Mouse (Mus musculus) thymus, adult 2 months (tissue): ENCODE measurements around the gene Ltbp3.

Experiments used
- CTCF ChIP-seq: fragments of 200-500 bp; IDR thresholded peaks from 2 replicates; pipeline ENCODE4 v1.5.1; 2012; ENCODE audit warnings: mild to moderate bottlenecking, control low read depth, low read length, moderate library complexity, borderline replicate concordance; ENCODE audit not compliant: control insufficient read depth, poor library complexity, insufficient read depth; ENCODE audit errors: extremely low read depth
- POLR2A ChIP-seq: fragments of 200-500 bp; IDR thresholded peaks from 2 replicates; pipeline ENCODE4 v1.6.1; 2012; ENCODE audit warnings: mild to moderate bottlenecking, low read length, control low read depth, moderate library complexity; ENCODE audit not compliant: control insufficient read depth, poor library complexity, insufficient read depth; ENCODE audit errors: extremely low read depth

DNA sequence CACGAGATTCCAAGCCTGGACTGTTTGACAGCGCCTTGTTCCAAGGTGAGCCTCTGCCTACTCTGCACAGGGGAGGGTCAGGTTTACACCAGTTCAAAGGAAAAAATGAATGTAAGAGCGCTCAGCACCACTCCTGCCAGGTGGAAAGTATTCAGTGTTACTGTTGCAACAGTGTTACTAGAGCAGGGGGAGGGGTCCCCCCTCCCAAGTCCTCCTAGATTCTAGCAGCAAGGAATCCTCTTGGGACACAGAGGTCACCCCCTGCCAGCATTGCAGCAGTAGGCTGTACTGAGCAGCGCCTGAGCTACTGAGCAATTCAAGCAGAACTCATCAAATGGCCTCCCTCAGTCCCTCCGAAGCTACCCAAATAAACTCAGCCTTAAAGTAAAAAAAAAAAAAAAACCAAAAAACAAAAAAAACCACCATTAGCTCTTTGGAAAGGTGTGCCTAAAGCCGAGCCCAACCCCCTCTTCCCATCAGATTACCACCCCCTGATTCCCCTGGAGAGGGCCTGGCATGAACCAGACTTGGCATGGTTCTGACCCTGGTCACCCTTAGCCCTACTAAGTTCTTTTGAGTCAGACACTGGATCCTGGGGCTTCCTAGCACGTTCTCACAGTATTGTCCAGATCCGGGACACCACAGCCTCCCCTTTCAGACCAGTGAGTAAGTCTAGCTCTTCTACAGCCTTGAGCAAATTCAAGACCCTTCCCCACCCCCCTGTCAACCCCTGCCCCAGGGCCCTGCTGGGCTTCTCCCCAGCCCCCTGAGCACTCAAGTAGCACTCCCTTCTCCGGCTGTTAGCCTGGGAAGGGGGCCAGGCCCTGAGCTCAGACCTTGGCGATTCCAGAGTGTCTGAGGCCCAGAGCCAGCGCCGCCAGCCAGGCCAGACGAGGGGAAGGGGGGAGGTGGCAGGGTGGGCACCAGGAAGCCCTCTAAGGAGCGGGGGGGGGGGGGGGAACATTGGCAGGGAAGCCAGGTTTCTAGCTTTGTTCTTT lies at the start of gene Ltbp3:
- TF ChIP-seq CTCF (no peak), POLR2A (no peak)
